Mouse (Mus musculus) liver, postnatal 0 days (tissue): ENCODE measurements at regions not wholly inside any gene's neighbourhood (a gene's known extent, or its start where the extent isn't known, plus 50 kb on each side); places are given as distances from the start of the nearest gene placed in this dataset.

Experiments used
- CTCF ChIP-seq: sonication (generic); IDR thresholded peaks from 2 replicates; pipeline ENCODE4 v1.5.1; 2016; ENCODE audit warnings: antibody characterized with exemption, low read depth
- EP300 ChIP-seq: IDR thresholded peaks from 2 replicates; pipeline ENCODE4 v1.6.1; 2016; ENCODE audit warnings: antibody characterized with exemption, low read depth, mild to moderate bottlenecking

DNA sequence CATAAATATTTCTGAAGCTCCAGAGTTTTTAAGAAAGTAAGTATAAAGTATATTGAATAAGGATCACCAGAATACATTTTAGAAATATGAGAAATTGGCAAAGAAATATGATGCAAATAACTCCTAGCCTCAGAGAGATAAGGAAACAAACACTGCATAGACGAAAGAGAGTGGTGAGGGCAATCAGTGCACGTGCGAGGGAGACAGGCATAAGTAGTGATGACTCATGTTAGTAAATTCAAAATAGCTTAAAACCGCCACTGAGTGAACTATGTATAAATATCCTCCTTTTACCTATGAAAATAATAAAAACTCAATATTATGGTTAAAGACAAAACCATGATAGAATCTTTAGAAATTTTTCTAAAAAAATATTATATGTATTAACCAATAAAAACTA is 271.4 kb upstream of the Tmeff2 start:
- TF ChIP-seq CTCF (no peak), EP300 (no peak)
